Mouse (Mus musculus) CD8-positive naive resting alpha-beta T cell, adult 2 months (primary cell): ENCODE measurements around the gene Cfap43.
"Not testable (repeated sequence)": the region's sequence is repeated elsewhere in the genome, so short reads cannot be mapped to it uniquely, and the experiment has no call there.

Source experiments
- DNase-seq, 2 experiments: peaks; one replicate each; pipeline ENCODE4 v3.0.0; 2022; ENCODE audit warnings: low read depth in 2 of 2, low spot score in 2 of 2

The Cfap43 gene

DNA sequence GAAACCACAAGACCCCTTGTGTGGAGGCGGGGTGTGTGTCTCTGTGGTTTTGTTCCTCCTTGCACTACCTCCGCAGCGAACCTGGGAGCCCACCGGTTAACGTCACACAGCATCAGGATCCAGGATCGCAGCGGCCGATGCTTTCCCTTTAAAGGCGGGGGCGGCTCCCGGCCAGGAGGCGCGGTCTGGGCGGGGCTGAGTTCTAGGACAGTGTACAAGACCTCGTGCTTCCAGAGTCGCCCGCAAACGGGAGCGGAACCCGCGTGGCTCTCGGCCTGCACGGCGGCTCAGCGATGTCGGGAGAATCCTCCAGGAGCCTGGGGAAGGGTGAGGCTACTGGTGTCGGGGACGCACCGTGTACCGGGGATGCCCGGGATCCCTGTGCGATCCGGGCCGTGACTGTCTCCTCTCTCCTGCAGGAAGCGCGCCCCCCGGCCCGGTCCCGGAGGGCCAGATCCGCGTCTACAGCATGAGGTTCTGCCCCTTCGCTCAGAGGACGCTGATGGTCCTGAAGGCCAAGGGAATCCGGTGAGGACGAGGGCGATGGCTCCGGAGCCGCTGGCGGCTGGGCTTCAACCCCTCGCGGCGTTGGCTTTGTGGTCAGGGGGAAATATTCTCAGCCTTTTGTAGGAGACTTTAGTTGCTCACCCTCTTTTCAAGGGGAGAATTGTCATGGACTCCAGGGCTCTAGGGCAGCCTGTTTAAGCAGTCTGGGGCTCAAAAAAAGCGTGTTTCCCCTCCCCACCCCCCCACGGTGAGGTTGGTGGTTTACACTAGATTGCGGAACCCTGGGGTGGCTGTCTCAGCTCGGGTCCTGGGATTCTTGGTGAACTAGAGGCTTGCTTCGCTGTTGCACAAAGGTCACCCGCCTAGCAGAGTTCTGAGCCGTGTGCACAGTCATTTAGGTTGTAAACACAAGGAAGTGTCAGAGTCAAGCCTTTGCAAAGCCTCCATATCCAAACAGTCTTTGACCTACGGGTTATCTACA lies 64.0 kb downstream of the Cfap43 start, which contains the start of gene Gsto1:
Gene Gsto1, plus strand, starts transcription at position 175 of the 988 bp plus-strand sequence.
- DNase-seq, result peak; percentile 27 to 40

- no peak for DNase-seq
Observed at GRCm38 (mm10) chr19:47853951-47854795, 64.9 kb downstream of the Cfap43 start.

DNA sequence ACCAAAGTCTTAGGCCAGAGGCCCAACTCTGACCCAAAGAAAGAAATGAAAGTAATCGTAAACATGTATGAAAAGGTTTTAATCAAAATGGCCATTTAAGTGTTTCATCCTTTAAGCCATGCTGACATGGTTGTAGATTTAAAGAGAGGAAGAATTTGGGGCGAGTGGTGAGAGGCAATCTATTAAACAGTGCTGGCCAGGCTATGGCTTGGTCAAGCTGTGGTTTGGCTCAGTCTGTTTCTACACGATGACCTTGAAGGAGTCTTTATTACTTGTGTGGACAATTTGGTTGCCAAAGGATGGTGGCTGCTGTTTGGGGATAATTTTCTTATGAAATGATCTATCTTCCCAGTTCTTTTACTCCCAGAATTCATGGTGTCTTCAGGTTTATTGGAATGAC lies 66.0 kb downstream of the Cfap43 start:
- no peak for DNase-seq

GRCm38 (mm10) chr19:47852131-47852530 lies 67.0 kb downstream of the Cfap43 start:
- not testable (repeated sequence) for DNase-seq

DNA sequence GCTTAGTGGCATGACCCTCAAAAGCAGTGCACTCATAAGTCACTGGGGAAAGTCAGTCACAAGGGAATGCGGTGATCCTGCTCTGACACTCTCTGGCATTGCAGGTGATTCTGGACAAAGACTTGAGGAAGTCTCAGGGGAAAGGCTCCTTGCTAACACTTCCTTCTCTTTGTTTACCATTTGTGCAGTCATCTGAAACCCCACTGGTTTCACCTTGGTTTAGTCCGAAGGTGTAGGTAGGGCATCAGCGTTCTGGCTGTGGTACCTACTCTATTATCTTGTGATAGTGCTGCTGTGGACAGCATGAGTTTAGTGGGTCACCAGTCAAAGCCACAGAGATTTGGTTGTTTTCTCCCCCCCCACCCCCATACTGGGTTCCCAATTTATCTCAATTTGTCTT lies 69.4 kb downstream of the Cfap43 start:
- no peak for DNase-seq

GRCm38 (mm10) chr19:47841234-47841633 lies 77.9 kb downstream of the Cfap43 start:
- not testable (repeated sequence) for DNase-seq

DNA sequence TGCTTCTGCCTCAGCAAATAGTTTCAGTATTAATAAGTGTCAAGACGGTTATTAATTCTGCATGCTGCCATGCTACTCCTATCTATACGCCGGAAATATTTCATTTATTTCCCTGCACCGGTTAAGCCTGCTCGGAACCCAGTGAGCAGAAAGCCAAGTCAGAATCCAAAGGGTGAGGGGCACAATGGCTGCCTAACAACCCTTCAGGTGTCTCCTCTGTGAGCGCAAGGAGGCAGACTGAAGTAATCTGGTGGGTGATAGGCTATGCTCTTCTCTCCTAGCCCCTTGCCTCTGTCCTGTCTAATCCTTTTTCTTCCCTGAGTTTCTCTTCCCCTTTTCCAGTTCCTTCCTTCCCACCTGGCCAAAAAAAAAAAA lies 81.6 kb downstream of the Cfap43 start:
- DNase-seq, result no peak

GRCm38 (mm10) chr19:47836701-47837526 lies 82.2 kb downstream of the Cfap43 start:
- peak; percentile 36 to 46 for DNase-seq

GRCm38 (mm10) chr19:47835776-47836175 lies 83.3 kb downstream of the Cfap43 start:
- DNase-seq, result no peak

DNA sequence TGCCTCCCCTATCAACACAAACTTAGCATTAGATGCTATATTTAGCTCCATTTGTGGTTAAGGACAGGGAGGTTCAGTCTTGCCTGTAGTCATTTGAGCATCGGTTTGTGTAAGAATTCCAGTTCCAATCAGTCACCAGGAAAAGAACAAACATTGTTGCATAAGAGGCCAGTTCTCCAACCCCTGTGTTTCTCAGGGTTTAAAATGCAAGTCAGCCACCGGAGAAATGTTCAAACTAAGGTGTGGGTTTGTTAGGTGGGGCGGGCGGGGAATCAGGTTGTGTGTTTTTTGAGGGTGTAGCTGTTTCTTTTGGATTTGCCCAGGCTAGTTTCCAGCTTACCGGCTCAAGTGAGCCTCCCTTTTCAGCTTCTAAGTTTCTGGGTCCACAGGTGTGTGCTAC lies 84.5 kb downstream of the Cfap43 start:
- DNase-seq, result no peak

DNA sequence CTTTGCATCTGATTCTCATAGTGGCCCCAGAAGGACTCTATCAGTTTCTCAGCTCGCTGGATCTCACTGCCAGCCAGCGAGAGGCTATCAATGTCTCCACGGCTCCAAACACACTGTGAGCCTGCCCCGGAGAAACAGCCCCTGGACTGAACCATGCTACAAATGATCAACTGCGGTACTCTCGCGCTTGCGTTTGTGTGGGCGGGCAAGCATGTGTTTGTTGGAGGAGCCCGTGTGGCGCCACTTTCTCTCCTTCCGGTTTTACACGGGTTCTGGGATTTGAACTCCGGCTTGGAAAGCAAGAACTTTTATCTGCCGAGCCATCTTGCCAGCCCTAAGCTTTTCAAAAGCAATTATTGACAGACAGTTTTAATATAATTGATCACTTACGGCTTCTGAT lies 86.8 kb downstream of the Cfap43 start:
- DNase-seq, result no peak

DNA sequence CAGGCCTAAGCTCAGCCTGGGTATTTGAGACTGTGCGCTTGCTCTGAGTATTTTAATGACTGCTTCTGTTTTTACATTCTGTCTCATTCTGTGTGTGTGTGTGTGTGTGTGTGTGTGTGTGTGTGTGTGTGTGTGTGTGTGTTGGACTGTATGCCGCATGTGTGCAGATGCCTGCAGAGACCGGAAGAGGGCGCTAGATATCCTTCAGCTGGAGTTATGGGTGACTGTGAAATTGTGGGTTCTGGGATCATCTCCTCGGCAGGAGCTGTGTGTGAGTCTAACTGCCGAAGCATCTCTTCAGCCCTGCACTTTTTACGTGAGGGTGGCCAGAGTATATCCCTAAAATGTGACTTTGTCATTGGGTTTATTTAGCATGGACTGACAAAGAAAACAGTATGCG lies 88.0 kb downstream of the Cfap43 start:
- DNase-seq, result no peak

DNA sequence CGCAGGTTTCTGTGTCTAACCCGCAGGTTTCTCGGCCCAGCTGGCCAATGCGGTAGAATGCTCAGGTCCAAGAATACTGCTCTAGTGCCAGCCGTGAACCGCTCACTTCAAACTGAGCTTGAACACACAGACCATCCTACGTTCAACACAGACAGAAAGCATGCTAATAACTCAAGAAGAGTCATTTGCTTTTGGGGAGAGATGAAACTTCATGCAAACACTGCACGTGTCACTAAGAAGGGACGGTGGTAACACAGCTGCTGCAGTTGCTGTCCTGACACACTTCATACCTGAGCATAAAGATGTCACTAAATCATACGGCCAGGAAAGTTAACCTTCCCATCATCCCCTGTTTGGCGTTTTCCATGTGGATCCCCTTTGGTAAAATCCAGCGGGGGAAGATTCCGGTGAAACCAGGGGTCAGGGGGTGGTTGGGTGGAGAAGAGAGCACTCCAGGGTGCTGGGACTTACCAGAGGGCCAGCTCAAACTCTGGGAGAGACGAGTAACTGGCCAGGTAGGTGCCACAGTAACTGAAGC lies 89.1 kb downstream of the Cfap43 start:
- no peak for DNase-seq

DNA sequence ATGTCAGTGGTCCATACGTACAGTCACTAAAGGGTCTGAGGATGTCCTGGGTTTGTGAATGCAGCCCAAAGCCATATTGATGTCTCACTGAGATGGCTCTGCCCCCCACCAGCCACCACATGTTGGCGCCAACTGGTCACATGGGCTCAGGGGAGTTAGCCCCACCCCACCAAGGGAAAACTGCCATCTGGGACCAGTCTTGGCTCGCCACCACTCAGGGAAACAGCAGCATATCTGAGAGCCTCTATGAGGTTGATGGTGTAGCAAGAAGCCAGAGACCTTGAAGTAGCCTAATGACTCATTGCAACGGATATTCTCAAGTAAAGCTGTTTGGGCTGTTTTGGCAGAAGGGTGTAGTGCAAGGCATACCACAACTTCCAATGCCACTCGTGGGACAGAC lies 95.1 kb downstream of the Cfap43 start:
- no peak for DNase-seq

- DNase-seq, result no peak
Observed at GRCm38 (mm10) chr19:47822143-47822796, 96.8 kb downstream of the Cfap43 start.

GRCm38 (mm10) chr19:47821494-47821872 lies 97.6 kb downstream of the Cfap43 start:
- no peak for DNase-seq

GRCm38 (mm10) chr19:47820832-47821493 lies 98.1 kb downstream of the Cfap43 start:
- peak; percentile 44 to 51 for DNase-seq

DNA sequence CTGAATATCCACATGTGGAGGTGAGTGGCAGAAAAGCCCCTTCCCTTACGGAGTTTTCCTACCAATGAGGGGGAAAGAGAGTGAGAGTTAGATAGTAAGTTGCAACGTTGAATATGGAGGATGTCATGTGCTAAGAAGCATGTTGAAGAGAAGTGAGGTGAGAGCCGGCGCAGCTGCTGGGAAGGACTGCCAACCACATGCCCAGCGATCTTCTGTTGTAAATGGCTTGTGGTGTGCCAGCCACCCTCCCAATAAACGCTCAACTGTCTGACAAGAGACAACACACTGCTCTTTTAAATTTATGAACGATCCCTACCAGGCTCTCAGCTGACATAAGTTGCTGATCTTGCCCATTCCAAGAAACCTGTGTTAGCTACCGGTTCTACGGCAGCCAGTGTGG lies 101.4 kb downstream of the Cfap43 start:
- no peak for DNase-seq

GRCm38 (mm10) chr19:47814721-47815120 lies 104.4 kb downstream of the Cfap43 start:
- no peak for DNase-seq

GRCm38 (mm10) chr19:47812091-47812490 lies 107.0 kb downstream of the Cfap43 start:
- DNase-seq, result no peak
